Mouse (Mus musculus) erythroblast, embryonic 14.5 days (primary cell): Measurements from ENCODE around the gene Mast2.

Experiments
- GATA1 ChIP-seq: IDR thresholded peaks from 2 replicates; pipeline ENCODE4 v1.6.1; 2012; ENCODE audit warnings: low read length, inconsistent platforms, mixed read lengths
- TAL1 ChIP-seq: IDR thresholded peaks from 3 replicates; pipeline ENCODE4 v1.6.1; 2012; ENCODE audit warnings: low read length, inconsistent platforms, mixed read lengths

DNA sequence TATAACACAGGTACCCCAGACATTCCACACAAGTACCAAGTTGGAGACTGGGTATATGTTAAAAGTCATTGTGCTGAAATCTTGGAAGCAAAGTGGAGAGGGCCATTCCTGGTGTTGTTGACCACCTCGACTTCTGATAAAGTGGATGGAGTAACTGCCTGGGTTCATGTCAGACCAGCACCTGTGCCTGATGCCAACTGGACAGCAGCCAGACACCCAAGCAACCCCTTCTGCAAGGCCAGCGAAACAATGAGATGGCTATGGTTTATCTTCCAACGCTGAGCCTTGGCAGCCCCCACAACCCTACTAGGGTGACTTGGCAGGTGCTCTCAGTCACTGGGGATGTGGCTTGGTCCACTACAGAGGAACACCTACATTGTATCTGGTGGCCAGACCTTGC is 42.8 kb downstream of the Mast2 start:
- TF ChIP-seq GATA1 (no peak), TAL1 (no peak)
